Mouse (Mus musculus) kidney, postnatal 4 days (tissue): ENCODE results near the gene Mybph.

Experiments
- DNase-seq, 2 experiments: peaks; one replicate each; pipeline ENCODE4 v3.0.0; 2021; ENCODE audit warnings: mixed read lengths in 2 of 2

The Mybph gene

GRCm38 (mm10) chr1:134188217-134188616 is 5.0 kb upstream of the Mybph start:
- no peak for DNase-seq

GRCm38 (mm10) chr1:134188989-134189729 is 4.1 kb upstream of the Mybph start:
- peak; percentile 25 to 49 for DNase-seq

GRCm38 (mm10) chr1:134191192-134191591 is 2.1 kb upstream of the Mybph start:
- DNase-seq: no peak

- no peak for DNase-seq
Observed at GRCm38 (mm10) chr1:134192024-134192423, 1.2 kb upstream of the Mybph start.

GRCm38 (mm10) chr1:134193674-134194197 is 488 bp downstream of the Mybph start:
- no peak for DNase-seq

- DNase-seq: no peak
Observed at GRCm38 (mm10) chr1:134194298-134195022, 1.2 kb downstream of the Mybph start.

GRCm38 (mm10) chr1:134195117-134195516 is 1.9 kb downstream of the Mybph start:
- no peak for DNase-seq

GRCm38 (mm10) chr1:134195571-134195970 is 2.3 kb downstream of the Mybph start:
- DNase-seq: peak in 1 of 2 experiments; percentile 35

GRCm38 (mm10) chr1:134195979-134196378 is 2.7 kb downstream of the Mybph start:
- DNase-seq: peak in 1 of 2 experiments; percentile 46

- DNase-seq: peak; percentile 72 to 78
Observed at GRCm38 (mm10) chr1:134196386-134196785, 3.1 kb downstream of the Mybph start.

- DNase-seq: no peak
Observed at GRCm38 (mm10) chr1:134197325-134197982, 4.2 kb downstream of the Mybph start.

- DNase-seq: no peak
Observed at GRCm38 (mm10) chr1:134198197-134198995, 5.1 kb downstream of the Mybph start.

GRCm38 (mm10) chr1:134200481-134200880 is 7.2 kb downstream of the Mybph start:
- no peak for DNase-seq

- no peak for DNase-seq
Observed at GRCm38 (mm10) chr1:134200998-134201686, 7.9 kb downstream of the Mybph start.

GRCm38 (mm10) chr1:134201751-134202420 is 8.6 kb downstream of the Mybph start:
- DNase-seq: peak; percentile 84 to 85

- DNase-seq: no peak
Observed at GRCm38 (mm10) chr1:134204230-134204629, 11.0 kb downstream of the Mybph start.

GRCm38 (mm10) chr1:134205296-134206018 is 12.2 kb downstream of the Mybph start:
- DNase-seq: no peak

- DNase-seq: no peak
Observed at GRCm38 (mm10) chr1:134206085-134206484, 12.8 kb downstream of the Mybph start.

GRCm38 (mm10) chr1:134210179-134210755 is 17.0 kb downstream of the Mybph start:
- no peak for DNase-seq

- peak in 1 of 2 experiments; percentile 21 for DNase-seq
Observed at GRCm38 (mm10) chr1:134211043-134211442, 17.8 kb downstream of the Mybph start.
